Mouse (Mus musculus) cerebellum, adult 2 months (tissue): Measurements from ENCODE around the gene 4930548H24Rik.

Experiments
- CTCF ChIP-seq: fragments of 200-500 bp; IDR thresholded peaks from 2 replicates; pipeline ENCODE4 v1.5.1; 2011; ENCODE audit warnings: low read depth, mild to moderate bottlenecking, control low read depth, low read length, moderate library complexity, borderline replicate concordance; ENCODE audit not compliant: insufficient read depth
- POLR2A ChIP-seq: fragments of 200-500 bp; IDR thresholded peaks from 2 replicates; pipeline ENCODE4 v1.6.1; 2011; ENCODE audit warnings: low read length, control low read depth, borderline replicate concordance; ENCODE audit not compliant: insufficient read depth

DNA sequence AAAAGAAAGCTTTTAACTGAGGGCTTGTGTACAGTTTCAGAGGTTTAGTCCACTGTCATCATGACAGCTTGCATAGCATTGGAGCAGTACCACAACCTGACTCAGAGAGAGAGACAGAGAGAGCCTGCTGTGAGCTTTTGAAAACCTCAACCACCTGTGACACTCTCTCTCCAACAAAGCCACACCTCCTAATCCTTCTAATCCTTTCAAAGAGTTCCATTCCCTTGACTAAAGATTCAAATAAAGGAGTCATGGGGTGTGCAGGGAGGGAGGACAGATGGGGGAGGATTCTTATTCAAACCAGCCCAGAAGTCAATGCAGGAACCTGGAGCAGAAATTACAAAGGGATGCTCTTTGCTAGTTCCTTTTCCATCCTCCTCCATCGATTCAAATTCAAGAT lies 6.5 kb downstream of the 4930548H24Rik start:
- TF ChIP-seq CTCF (no peak), POLR2A (no peak)
